Mouse (Mus musculus): ENCODE results near the gene Ttc39b. TPM values are rescaled to one million over a fixed set of nuclear protein-coding genes. Genes with fewer than 3 reads are reported as not detected.
"Not testable (repeated sequence)": the region's sequence is repeated elsewhere in the genome, so short reads cannot be mapped to it uniquely, and the experiment has no call there.

The Ttc39b gene
- polyA plus RNA-seq, 1 experiment from 2014 or later = 7.1 TPM

GRCm38 (mm10) chr4:83257279-83258260 lies 66.5 kb downstream of the Ttc39b start:
- ATAC-seq = no peak
- Histone ChIP-seq H3K27me3 (ENCODE audit: control insufficient read depth, insufficient read depth, low read depth, low read length) (no peaks in the 10 kb centered on the region), H3K27ac (ENCODE audit: low read length) (no peak overlapping the region), H3K36me3 (ENCODE audit: control insufficient read depth, insufficient read depth, low read length) (no peaks in the 10 kb centered on the region), H3K4me2 (ENCODE audit: low read length) (no peak overlapping the region), H3K4me1 (ENCODE audit: control insufficient read depth, insufficient read depth, low read length) (no peaks in the 10 kb centered on the region), H3K4me3 (ENCODE audit: low read depth, low read length) (no peak overlapping the region), H3K9ac (ENCODE audit: low read depth, low read length) (no peak overlapping the region), H3K9me3 (replicated peaks; ENCODE audit: control insufficient read depth, low read length, poor library complexity, severe bottlenecking) (no peaks in the 10 kb centered on the region)
- WGBS = 45% methylated on average over 17 of the region's 17 CpGs

GRCm38 (mm10) chr4:83256779-83257178 lies 67.3 kb downstream of the Ttc39b start:
- Histone ChIP-seq H3K27ac (ENCODE audit: low read length) (no peak overlapping the region), H3K4me2 (ENCODE audit: low read length) (no peak overlapping the region), H3K4me3 (ENCODE audit: low read depth, low read length) (no peak overlapping the region), H3K9ac (ENCODE audit: low read depth, low read length) (no peak overlapping the region), H3K27me3 (ENCODE audit: control insufficient read depth, insufficient read depth, low read depth, low read length) (no peaks in the 10 kb centered on the region), H3K36me3 (ENCODE audit: control insufficient read depth, insufficient read depth, low read length) (no peaks in the 10 kb centered on the region), H3K4me1 (ENCODE audit: control insufficient read depth, insufficient read depth, low read length) (no peaks in the 10 kb centered on the region), H3K9me3 (replicated peaks; ENCODE audit: control insufficient read depth, low read length, poor library complexity, severe bottlenecking) (no peaks in the 10 kb centered on the region)
- ATAC-seq = no peak
- WGBS = 78% methylated on average over 11 of the region's 11 CpGs

- Histone ChIP-seq H3K27ac (ENCODE audit: low read length) (no peak overlapping the region), H3K36me3 (ENCODE audit: control insufficient read depth, insufficient read depth, low read length) (no peaks in the 10 kb centered on the region), H3K9me3 (replicated peaks; ENCODE audit: control insufficient read depth, low read length, poor library complexity, severe bottlenecking) (no peaks in the 10 kb centered on the region), H3K4me2 (ENCODE audit: low read length) (no peak overlapping the region), H3K27me3 (ENCODE audit: control insufficient read depth, insufficient read depth, low read depth, low read length) (no peaks in the 10 kb centered on the region), H3K9ac (ENCODE audit: low read depth, low read length) (no peak overlapping the region), H3K4me1 (ENCODE audit: control insufficient read depth, insufficient read depth, low read length) (no peaks in the 10 kb centered on the region), H3K4me3 (ENCODE audit: low read depth, low read length) (no peak overlapping the region)
- WGBS = 92% methylated on average over 10 of the region's 10 CpGs
- no peak for ATAC-seq
Observed at GRCm38 (mm10) chr4:83254941-83255340, 69.1 kb downstream of the Ttc39b start.

- ATAC-seq = no peak
Observed at GRCm38 (mm10) chr4:83253679-83254078, 70.4 kb downstream of the Ttc39b start.

GRCm38 (mm10) chr4:83243706-83244105 lies 80.3 kb downstream of the Ttc39b start:
- no peak for ATAC-seq

More at GRCm38 (mm10) chr4:83253679-83254078, 70.4 kb downstream of the Ttc39b start:
- 96% methylated on average over 6 of the region's 6 CpGs for WGBS
- Histone ChIP-seq H3K4me1 (ENCODE audit: control insufficient read depth, insufficient read depth, low read length) (no peaks in the 10 kb centered on the region), H3K4me2 (ENCODE audit: low read length) (no peak overlapping the region), H3K36me3 (ENCODE audit: control insufficient read depth, insufficient read depth, low read length) (no peaks in the 10 kb centered on the region), H3K27ac (ENCODE audit: low read length) (no peak overlapping the region), H3K9ac (ENCODE audit: low read depth, low read length) (no peak overlapping the region), H3K27me3 (ENCODE audit: control insufficient read depth, insufficient read depth, low read depth, low read length) (no peaks in the 10 kb centered on the region), H3K4me3 (ENCODE audit: low read depth, low read length) (no peak overlapping the region), H3K9me3 (replicated peaks; ENCODE audit: control insufficient read depth, low read length, poor library complexity, severe bottlenecking) (no peaks in the 10 kb centered on the region)

GRCm38 (mm10) chr4:83241630-83242029 lies 82.4 kb downstream of the Ttc39b start:
- Histone ChIP-seq H3K36me3 (ENCODE audit: control insufficient read depth, insufficient read depth, low read length) (peaks cover 11% of the 10 kb centered on the region), H3K27ac (ENCODE audit: low read length) (no peak overlapping the region), H3K4me3 (ENCODE audit: low read depth, low read length) (no peak overlapping the region), H3K9ac (ENCODE audit: low read depth, low read length) (no peak overlapping the region), H3K4me2 (ENCODE audit: low read length) (no peak overlapping the region), H3K9me3 (replicated peaks; ENCODE audit: control insufficient read depth, low read length, poor library complexity, severe bottlenecking) (no peaks in the 10 kb centered on the region), H3K4me1 (ENCODE audit: control insufficient read depth, insufficient read depth, low read length) (no peaks in the 10 kb centered on the region), H3K27me3 (ENCODE audit: control insufficient read depth, insufficient read depth, low read depth, low read length) (no peaks in the 10 kb centered on the region)
- WGBS = 70% methylated on average over 5 of the region's 5 CpGs
- no peak for ATAC-seq

More at GRCm38 (mm10) chr4:83243706-83244105, 80.3 kb downstream of the Ttc39b start:
- Histone ChIP-seq H3K4me2 (ENCODE audit: low read length) (no peak overlapping the region), H3K27me3 (ENCODE audit: control insufficient read depth, insufficient read depth, low read depth, low read length) (no peaks in the 10 kb centered on the region), H3K4me1 (ENCODE audit: control insufficient read depth, insufficient read depth, low read length) (no peaks in the 10 kb centered on the region), H3K9me3 (replicated peaks; ENCODE audit: control insufficient read depth, low read length, poor library complexity, severe bottlenecking) (no peaks in the 10 kb centered on the region), H3K9ac (ENCODE audit: low read depth, low read length) (no peak overlapping the region), H3K4me3 (ENCODE audit: low read depth, low read length) (no peak overlapping the region), H3K27ac (ENCODE audit: low read length) (no peak overlapping the region), H3K36me3 (ENCODE audit: control insufficient read depth, insufficient read depth, low read length) (peaks cover 11% of the 10 kb centered on the region)
- WGBS = 88% methylated on average over 10 of the region's 10 CpGs

GRCm38 (mm10) chr4:83237656-83238055 lies 86.4 kb downstream of the Ttc39b start:
- no peaks in the 10 kb centered on the region for H3K9me3 ChIP-seq (replicated peaks; ENCODE audit: control insufficient read depth, low read length, poor library complexity, severe bottlenecking)
- WGBS = 79% methylated on average over 5 of the region's 5 CpGs
- no peak overlapping the region for H3K27ac ChIP-seq (ENCODE audit: low read length)
- H3K4me3 ChIP-seq (ENCODE audit: low read depth, low read length) = no peak overlapping the region
- no peaks in the 10 kb centered on the region for H3K4me1 ChIP-seq (ENCODE audit: control insufficient read depth, insufficient read depth, low read length)
- H3K27me3 ChIP-seq (ENCODE audit: control insufficient read depth, insufficient read depth, low read depth, low read length) = no peaks in the 10 kb centered on the region
- peaks cover 3% of the 10 kb centered on the region; the same call in 1 of the 2 replicates for H3K36me3 ChIP-seq (ENCODE audit: control insufficient read depth, insufficient read depth, low read length)
- no peak overlapping the region for H3K4me2 ChIP-seq (ENCODE audit: low read length)
- ATAC-seq = no peak
- H3K9ac ChIP-seq (ENCODE audit: low read depth, low read length) = no peak overlapping the region

- H3K9me3 ChIP-seq (replicated peaks; ENCODE audit: control insufficient read depth, low read length, poor library complexity, severe bottlenecking); ATAC-seq; H3K4me3 ChIP-seq (ENCODE audit: low read depth, low read length); H3K27me3 ChIP-seq (ENCODE audit: control insufficient read depth, insufficient read depth, low read depth, low read length); H3K4me2 ChIP-seq (ENCODE audit: low read length); H3K9ac ChIP-seq (ENCODE audit: low read depth, low read length); H3K27ac ChIP-seq (ENCODE audit: low read length); H3K36me3 ChIP-seq (ENCODE audit: control insufficient read depth, insufficient read depth, low read length); H3K4me1 ChIP-seq (ENCODE audit: control insufficient read depth, insufficient read depth, low read length): not testable (repeated sequence)
- 65% methylated on average over 1 of the region's 3 CpGs for WGBS
Observed at GRCm38 (mm10) chr4:83235304-83235703, 88.8 kb downstream of the Ttc39b start.

GRCm38 (mm10) chr4:83234739-83235138 lies 89.3 kb downstream of the Ttc39b start:
- no peak overlapping the region for H3K4me3 ChIP-seq (ENCODE audit: low read depth, low read length)
- ATAC-seq = no peak
- WGBS = 87% methylated on average over 11 of the region's 11 CpGs

More at GRCm38 (mm10) chr4:83234739-83235138, 89.3 kb downstream of the Ttc39b start:
- Histone ChIP-seq H3K4me2 (ENCODE audit: low read length) (no peak overlapping the region), H3K36me3 (ENCODE audit: control insufficient read depth, insufficient read depth, low read length) (peaks cover 6% of the 10 kb centered on the region; the same call in 1 of the 2 replicates), H3K9me3 (replicated peaks; ENCODE audit: control insufficient read depth, low read length, poor library complexity, severe bottlenecking) (no peaks in the 10 kb centered on the region), H3K27ac (ENCODE audit: low read length) (no peak overlapping the region), H3K27me3 (ENCODE audit: control insufficient read depth, insufficient read depth, low read depth, low read length) (no peaks in the 10 kb centered on the region), H3K4me1 (ENCODE audit: control insufficient read depth, insufficient read depth, low read length) (no peaks in the 10 kb centered on the region), H3K9ac (ENCODE audit: low read depth, low read length) (no peak overlapping the region)
